Mouse (Mus musculus): ENCODE measurements around the gene Olfr437. TPM values are rescaled to one million over a fixed set of nuclear protein-coding genes. Genes with fewer than 3 reads are reported as not detected.

Olfr437 gene
- polyA plus RNA-seq (2012): 0.04 TPM in 1 of 2 replicates, not detected in the other

DNA sequence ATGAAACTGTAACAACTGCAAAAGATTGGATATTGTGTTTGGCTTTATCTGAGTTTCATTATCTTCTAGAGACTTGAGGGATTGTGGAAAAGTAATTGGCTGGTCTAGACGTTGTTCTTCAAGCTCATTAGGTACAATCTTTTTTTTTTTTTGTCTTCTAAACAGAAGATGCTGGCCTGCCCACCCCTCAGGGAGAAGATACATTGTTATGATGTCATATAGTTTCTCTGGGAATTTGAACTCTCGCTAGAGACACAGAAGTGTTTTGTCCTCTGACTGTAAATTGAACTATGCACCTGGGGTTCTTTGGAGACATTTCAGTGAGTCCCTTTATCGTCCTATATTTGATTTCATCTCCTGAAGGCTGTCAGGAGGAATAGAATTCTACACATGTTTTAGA, at the start of gene Olfr437:
TSS of gene Olfr437 (plus strand) at position 301 of the 400 bp plus-strand sequence.

DNA sequence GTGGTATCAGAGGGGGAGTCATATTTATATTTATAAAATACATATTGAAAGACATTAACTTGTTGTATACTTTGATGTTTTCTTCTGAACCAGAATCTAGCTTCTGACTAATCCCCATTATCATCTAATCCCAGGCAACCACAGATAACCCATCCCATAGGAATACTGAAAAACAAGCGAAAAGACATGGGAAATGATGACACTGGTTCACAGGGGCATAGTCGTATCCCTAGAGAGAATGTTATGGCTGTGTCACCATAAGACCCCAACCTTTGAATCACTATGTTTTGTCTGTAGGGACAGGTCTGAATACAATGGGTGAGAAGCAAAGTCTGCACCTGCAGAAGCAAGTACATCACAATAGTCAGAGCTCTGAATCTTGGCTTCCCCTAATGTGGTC, 16.8 kb upstream of the Olfr437 start, which contains the start of gene Olfr237-ps1:
TSS of gene Olfr237-ps1 (plus strand) at position 301 of the 400 bp plus-strand sequence.

GRCm38 (mm10) chr6:43171840-43172239, 8.8 kb downstream of the Olfr437 start, which contains the start of gene Olfr13:
Gene Olfr13, plus strand, starts transcription at chr6:43172140.

GRCm38 (mm10) chr6:43196781-43197180, 33.7 kb downstream of the Olfr437 start, which contains the start of gene Olfr435:
Gene Olfr435, plus strand, starts transcription at chr6:43197146.

GRCm38 (mm10) chr6:43212873-43213272, 49.8 kb downstream of the Olfr437 start, which contains the start of gene Olfr434:
Gene Olfr434, plus strand, starts transcription at chr6:43213021.

Other genes starting within 250 kb of the Olfr437 start
- not detected in 2 replicates for gene Olfr446, start 241.9 kb upstream of the Olfr437 start, polyA plus RNA-seq (2012)
- not detected in 2 replicates for gene Olfr444, start 214.2 kb upstream of the Olfr437 start, polyA plus RNA-seq (2012)
- gene Olfr441, start 56.9 kb upstream of the Olfr437 start, polyA plus RNA-seq (2012): not detected in 2 replicates
- not detected in 2 replicates for gene Olfr237-ps1, start 16.7 kb upstream of the Olfr437 start, polyA plus RNA-seq (2012)
- gene Olfr13, start 8.9 kb downstream of the Olfr437 start, polyA plus RNA-seq (2012): not detected in 2 replicates
- not detected in 2 replicates for gene Olfr435, start 33.9 kb downstream of the Olfr437 start, polyA plus RNA-seq (2012)
- gene Olfr434, start 49.7 kb downstream of the Olfr437 start, polyA plus RNA-seq (2012): not detected in 2 replicates
- gene Olfr47, start 68.2 kb downstream of the Olfr437 start, polyA plus RNA-seq (2012): not detected in 2 replicates
- gene Arhgef5, start 102.3 kb downstream of the Olfr437 start, polyA plus RNA-seq (2012): 0.56 and 1.2 TPM in 2 replicates
- 0.08 TPM in 1 of 2 replicates, not detected in the other for gene Nobox, start 146.3 kb downstream of the Olfr437 start, polyA plus RNA-seq (2012)

All from megakaryocyte-erythroid progenitor cell, adult 5 weeks (primary cell).